In the genomic region with DNA sequence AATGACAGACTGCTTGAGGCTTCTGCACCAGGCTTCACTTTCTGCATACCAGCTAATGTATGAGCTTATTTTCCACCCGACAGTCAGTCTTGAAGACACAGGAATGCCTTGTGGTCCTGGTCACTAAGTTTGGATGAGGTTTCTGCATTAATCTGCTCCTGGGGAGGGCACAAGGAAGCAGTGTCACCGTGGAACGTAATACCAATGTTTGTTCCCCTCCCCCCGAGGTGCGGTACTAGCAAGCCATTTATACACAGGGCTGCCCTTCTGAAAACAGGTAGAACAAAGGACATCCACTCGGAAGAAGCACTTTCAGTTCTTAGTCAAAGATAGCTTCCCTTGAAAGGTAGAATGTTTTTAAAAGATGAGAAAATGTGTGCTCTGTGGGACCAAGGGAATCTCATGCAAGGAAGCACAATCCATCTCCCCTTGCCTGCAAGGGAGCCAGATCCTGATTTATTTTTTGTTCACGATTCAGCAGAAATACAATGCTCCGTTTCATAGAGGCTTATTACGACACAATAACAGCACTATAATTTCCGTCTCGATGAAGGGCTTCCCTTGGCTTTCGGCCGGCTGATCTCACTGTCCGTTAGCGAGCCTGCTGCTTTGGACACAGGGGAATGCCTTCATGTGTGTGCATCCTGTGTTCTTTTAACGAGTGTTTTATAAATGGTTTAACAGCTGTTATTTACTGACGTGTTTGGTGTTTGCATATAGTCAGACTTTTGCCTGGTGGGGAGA, we compare ENCODE assay signal across 7 mouse cellular contexts. TPM values are rescaled to one million over a fixed set of nuclear protein-coding genes. Genes with fewer than 3 reads are reported as not detected.
DNase-seq lines count a peak whose midpoint lies in the region; ATAC-seq and TF ChIP-seq lines count a peak whose summit lies in the region.

No protein-coding gene starts in this region.

- H3K36me3 ChIP-seq in liver, postnatal 0 days (replicated peaks; ENCODE audit: insufficient read depth, low read length), result no peaks in the 10 kb centered on the region

- H3K4me2 ChIP-seq in liver, postnatal 0 days (ENCODE audit: low read depth, low read length), result peak overlapping the region; percentile 30; the same call in 1 of the 2 replicates

- ATAC-seq in liver, postnatal 0 days, result no peak

- peak overlapping the region; percentile 30; the same call in 1 of the 2 replicates for H3K9ac ChIP-seq in liver, postnatal 0 days (replicated peaks)

- H3K27me3 ChIP-seq in liver, postnatal 0 days (ENCODE audit: insufficient read depth, low read length), result no peaks in the 10 kb centered on the region

- 57% methylated on average over 17 of the region's 17 CpGs for whole genome bisulfite sequencing in liver, postnatal 0 days (ENCODE audit: insufficient replicate concordance)

- peaks cover 5% of the 10 kb centered on the region; the same call in 1 of the 2 replicates for H3K4me1 ChIP-seq in liver, postnatal 0 days (ENCODE audit: insufficient read depth)

- no peaks in the 10 kb centered on the region for H3K9me3 ChIP-seq in liver, postnatal 0 days (ENCODE audit: low read length)

- TF ChIP-seq EP300 in liver, postnatal 0 days (IDR thresholded peaks at IDR 0.05; ENCODE audit: low read depth), result no peak

- TF ChIP-seq CTCF in liver, postnatal 0 days (IDR thresholded peaks at IDR 0.05; ENCODE audit: low read depth), result no peak

- peak overlapping the region; percentile 83 for H3K27ac ChIP-seq in liver, postnatal 0 days (ENCODE audit: low read depth)

- DNase-seq in MN1 (ENCODE audit: low spot score), result peak; percentile 52
- peak; percentile 70 for DNase-seq in brain, adult 2 months (ENCODE audit: low read depth, low spot score)
- peak; percentile 74 for DNase-seq in heart, adult 8-10 months (ENCODE audit: low spot score)
- DNase-seq in kidney, postnatal 14 days, result peak; percentile 64
- no peak for DNase-seq in liver, postnatal 0 days
- DNase-seq in right cerebral cortex, postnatal 25 days, result peak; percentile 24
- DNase-seq in adrenal gland, postnatal 4 days (ENCODE audit: low spot score in 2 of 2), result no peak

- no peak overlapping the region for H3K4me3 ChIP-seq in liver, postnatal 0 days (ENCODE audit: low read depth, low read length)

RNA-seq across cellular contexts. Expression of a gene that starts 48.6 kb away (rescaled TPM):
- total RNA-seq in heart, adult 8-10 months (2022), result 10 to 100 TPM; 11.8 to 15.7 (median 12.5) TPM
- polyA plus RNA-seq in liver, postnatal 0 days (2015; fragmentation: Nextera tagmentation; extraction: Ambion mirVana), result 0.05 and 0.07 TPM in 2 replicates
- under 1 TPM; 0.34 to 0.37 TPM for total RNA-seq in adrenal gland, postnatal 4 days (2021)

Comparison
In these comparisons a context has a peak if more than half of its experiments do, and no peak if none do; other contexts are left out.
1. DNase-seq: peak in MN1 (single experiment), brain, adult 2 months (single experiment), heart, adult 8-10 months (single experiment), kidney, postnatal 14 days (single experiment) and right cerebral cortex, postnatal 25 days (single experiment); none in liver, postnatal 0 days (single experiment) and adrenal gland, postnatal 4 days (0 of 2).
2. RNA of a gene that starts 48.6 kb away (total RNA-seq): 11.8 to 15.7 TPM in heart, adult 8-10 months; 0.34 to 0.37 TPM in adrenal gland, postnatal 4 days; every median in the first group is over 4 times any median in the second.